Mouse (Mus musculus): Measurements from ENCODE around the gene Stx7. TPM values are rescaled to one million over a fixed set of nuclear protein-coding genes. Genes with fewer than 3 reads are reported as not detected.

The Stx7 gene
- polyA plus RNA-seq, 1 experiment from 2014 or later, result 98.6 TPM

DNA sequence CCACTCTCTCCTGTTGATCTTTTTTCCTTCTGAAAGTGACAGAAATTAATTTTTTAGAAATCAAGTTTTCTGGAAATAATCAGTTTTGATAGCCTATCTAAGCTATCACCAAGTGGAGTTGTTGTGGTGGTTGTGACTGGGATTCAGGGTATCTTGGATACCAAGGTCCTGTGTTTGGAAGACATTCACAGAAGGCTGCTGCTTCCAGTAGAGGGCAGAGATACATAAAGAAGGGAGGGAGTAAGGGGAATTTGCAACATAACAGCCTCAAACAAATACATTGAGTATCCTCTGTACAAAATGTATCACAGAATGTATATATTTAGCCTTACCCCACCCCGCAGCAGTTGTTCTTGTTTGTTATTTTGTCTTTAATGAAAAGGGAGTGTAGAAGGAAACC lies 42.9 kb downstream of the Stx7 start:
- Histone ChIP-seq H3K9me3 (ENCODE audit: control insufficient read depth, low read length) (no peaks in the 10 kb centered on the region), H3K36me3 (ENCODE audit: control insufficient read depth, insufficient read depth, low read length) (no peaks in the 10 kb centered on the region), H3K27ac (ENCODE audit: low read depth, low read length) (no peak overlapping the region), H3K4me1 (ENCODE audit: control insufficient read depth, insufficient read depth, low read length) (no peaks in the 10 kb centered on the region), H3K4me3 (ENCODE audit: low read depth, low read length) (no peak overlapping the region), H3K4me2 (no peak overlapping the region), H3K27me3 (ENCODE audit: control insufficient read depth, insufficient read depth, low read length) (no peaks in the 10 kb centered on the region), H3K9ac (ENCODE audit: low read length) (no peak overlapping the region)
- WGBS, result 56% methylated on average over 1 of the region's 1 CpGs
- ATAC-seq (ENCODE audit: low FRiP score) (no peak), DNase-seq (ENCODE audit: low spot score, missing footprints) (no peak)

DNA sequence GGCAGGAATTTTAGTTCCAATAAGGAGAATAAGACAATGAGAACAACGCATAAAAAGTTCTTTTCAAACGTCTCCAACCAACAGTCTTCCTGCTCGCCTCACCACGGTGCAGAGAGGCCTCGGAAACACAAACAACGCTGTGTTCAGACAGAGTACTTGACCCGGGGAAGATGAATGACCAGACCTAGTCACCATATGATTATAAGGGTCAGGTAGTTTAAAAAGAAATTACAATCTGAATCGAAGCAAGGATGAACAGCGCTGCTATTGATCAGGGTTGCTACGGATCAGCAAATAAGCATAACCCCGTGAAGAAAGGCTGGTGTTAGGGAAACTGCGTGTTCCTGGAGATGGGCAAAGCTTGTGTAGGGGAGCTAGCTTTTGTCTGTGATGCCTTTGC lies 50.2 kb downstream of the Stx7 start:
- Histone ChIP-seq H3K4me2 (no peak overlapping the region), H3K9me3 (ENCODE audit: control insufficient read depth, low read length) (no peaks in the 10 kb centered on the region), H3K27me3 (ENCODE audit: control insufficient read depth, insufficient read depth, low read length) (no peaks in the 10 kb centered on the region), H3K4me1 (ENCODE audit: control insufficient read depth, insufficient read depth, low read length) (peaks cover 2% of the 10 kb centered on the region; the same call in 1 of the 2 replicates), H3K4me3 (ENCODE audit: low read depth, low read length) (no peak overlapping the region), H3K9ac (ENCODE audit: low read length) (no peak overlapping the region), H3K36me3 (ENCODE audit: control insufficient read depth, insufficient read depth, low read length) (no peaks in the 10 kb centered on the region), H3K27ac (ENCODE audit: low read depth, low read length) (no peak overlapping the region)
- WGBS, result 46% methylated on average over 12 of the region's 12 CpGs
- ATAC-seq (ENCODE audit: low FRiP score) (peak; percentile 71), DNase-seq (ENCODE audit: low spot score, missing footprints) (no peak)

DNA sequence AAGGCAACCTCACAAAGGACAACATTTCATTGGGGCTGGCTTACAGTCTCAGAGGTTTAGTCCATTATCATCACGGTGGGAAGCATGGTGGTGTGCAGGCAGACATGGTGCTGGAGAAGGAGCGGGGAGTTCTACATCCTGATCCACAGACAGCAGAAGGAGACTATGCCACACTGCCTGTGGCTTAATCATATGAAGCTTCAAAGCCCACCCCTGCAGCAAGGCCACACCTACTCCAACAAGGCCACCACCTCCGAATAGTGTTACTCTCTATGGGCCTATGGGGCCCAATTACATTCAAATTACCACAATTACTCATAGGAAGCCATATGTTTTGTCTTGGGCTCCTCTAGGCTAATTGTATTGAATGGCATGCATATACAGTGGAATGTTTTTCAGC lies 51.0 kb downstream of the Stx7 start:
- H3K4me2 ChIP-seq, result no peak overlapping the region
- ATAC-seq (ENCODE audit: low FRiP score) (no peak), DNase-seq (ENCODE audit: low spot score, missing footprints) (no peak)
- no peaks in the 10 kb centered on the region for H3K9me3 ChIP-seq (ENCODE audit: control insufficient read depth, low read length)
- 78% methylated on average over 3 of the region's 3 CpGs for WGBS
- H3K36me3 ChIP-seq (ENCODE audit: control insufficient read depth, insufficient read depth, low read length), result no peaks in the 10 kb centered on the region
- H3K9ac ChIP-seq (ENCODE audit: low read length), result no peak overlapping the region
- H3K4me1 ChIP-seq (ENCODE audit: control insufficient read depth, insufficient read depth, low read length), result peaks cover 2% of the 10 kb centered on the region; the same call in 1 of the 2 replicates
- no peaks in the 10 kb centered on the region for H3K27me3 ChIP-seq (ENCODE audit: control insufficient read depth, insufficient read depth, low read length)
- H3K4me3 ChIP-seq (ENCODE audit: low read depth, low read length), result no peak overlapping the region
- H3K27ac ChIP-seq (ENCODE audit: low read depth, low read length), result no peak overlapping the region

DNA sequence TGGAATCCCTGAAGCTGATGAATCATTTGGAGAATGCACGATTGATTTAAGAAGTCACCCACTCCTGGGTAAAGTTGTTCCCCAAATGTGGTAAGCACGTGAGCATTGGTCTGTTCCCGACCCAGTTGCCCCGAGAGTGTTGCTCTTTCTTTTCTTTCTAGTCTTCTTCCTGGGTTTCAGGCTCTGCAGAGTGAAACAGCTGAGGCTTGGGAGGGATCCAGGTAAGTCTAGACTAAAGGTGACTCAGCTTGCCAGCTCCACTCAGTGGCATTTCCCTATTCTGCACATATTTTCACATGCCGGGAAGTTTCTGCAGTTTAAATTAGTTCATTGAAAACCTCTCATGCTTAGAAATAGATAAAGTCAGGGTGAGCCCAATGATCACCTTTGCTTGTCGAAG lies 61.0 kb downstream of the Stx7 start:
- DNase-seq (ENCODE audit: low spot score, missing footprints), result no peak
- H3K9me3 ChIP-seq (ENCODE audit: control insufficient read depth, low read length), result no peaks in the 10 kb centered on the region
- H3K27me3 ChIP-seq (ENCODE audit: control insufficient read depth, insufficient read depth, low read length), result no peaks in the 10 kb centered on the region
- no peak overlapping the region for H3K4me3 ChIP-seq (ENCODE audit: low read depth, low read length)
- no peak overlapping the region for H3K27ac ChIP-seq (ENCODE audit: low read depth, low read length)
- 86% methylated on average over 6 of the region's 6 CpGs for WGBS
- H3K36me3 ChIP-seq (ENCODE audit: control insufficient read depth, insufficient read depth, low read length), result no peaks in the 10 kb centered on the region
- H3K4me2 ChIP-seq, result no peak overlapping the region
- ATAC-seq (ENCODE audit: low FRiP score), result no peak
- no peak overlapping the region for H3K9ac ChIP-seq (ENCODE audit: low read length)
- H3K4me1 ChIP-seq (ENCODE audit: control insufficient read depth, insufficient read depth, low read length), result no peaks in the 10 kb centered on the region

DNA sequence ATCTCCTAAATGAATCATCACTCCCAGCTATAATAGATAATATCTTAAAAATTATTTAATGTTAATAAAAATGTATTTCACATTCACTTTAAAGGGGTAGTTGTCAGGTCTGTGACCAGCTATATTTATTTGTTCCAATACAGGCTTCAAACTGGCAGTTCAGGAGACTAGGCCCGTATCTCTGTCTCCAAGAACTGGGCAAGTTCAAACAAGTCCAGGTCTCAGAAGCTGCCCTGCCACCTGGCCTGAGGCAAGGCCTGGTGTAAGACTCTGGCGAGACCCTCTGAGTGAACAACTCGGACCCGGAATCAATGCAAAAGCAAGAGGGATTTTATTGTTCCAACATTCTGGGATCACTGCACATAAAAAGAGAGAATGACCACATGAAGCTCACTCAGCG lies 64.2 kb downstream of the Stx7 start:
- Histone ChIP-seq H3K4me3 (ENCODE audit: low read depth, low read length) (no peak overlapping the region), H3K4me2 (no peak overlapping the region), H3K27ac (ENCODE audit: low read depth, low read length) (no peak overlapping the region), H3K9ac (ENCODE audit: low read length) (no peak overlapping the region), H3K9me3 (ENCODE audit: control insufficient read depth, low read length) (no peaks in the 10 kb centered on the region), H3K4me1 (ENCODE audit: control insufficient read depth, insufficient read depth, low read length) (no peaks in the 10 kb centered on the region), H3K36me3 (ENCODE audit: control insufficient read depth, insufficient read depth, low read length) (no peaks in the 10 kb centered on the region), H3K27me3 (ENCODE audit: control insufficient read depth, insufficient read depth, low read length) (no peaks in the 10 kb centered on the region)
- ATAC-seq (ENCODE audit: low FRiP score) (no peak), DNase-seq (ENCODE audit: low spot score, missing footprints) (no peak)
- 61% methylated on average over 5 of the region's 5 CpGs for WGBS

DNA sequence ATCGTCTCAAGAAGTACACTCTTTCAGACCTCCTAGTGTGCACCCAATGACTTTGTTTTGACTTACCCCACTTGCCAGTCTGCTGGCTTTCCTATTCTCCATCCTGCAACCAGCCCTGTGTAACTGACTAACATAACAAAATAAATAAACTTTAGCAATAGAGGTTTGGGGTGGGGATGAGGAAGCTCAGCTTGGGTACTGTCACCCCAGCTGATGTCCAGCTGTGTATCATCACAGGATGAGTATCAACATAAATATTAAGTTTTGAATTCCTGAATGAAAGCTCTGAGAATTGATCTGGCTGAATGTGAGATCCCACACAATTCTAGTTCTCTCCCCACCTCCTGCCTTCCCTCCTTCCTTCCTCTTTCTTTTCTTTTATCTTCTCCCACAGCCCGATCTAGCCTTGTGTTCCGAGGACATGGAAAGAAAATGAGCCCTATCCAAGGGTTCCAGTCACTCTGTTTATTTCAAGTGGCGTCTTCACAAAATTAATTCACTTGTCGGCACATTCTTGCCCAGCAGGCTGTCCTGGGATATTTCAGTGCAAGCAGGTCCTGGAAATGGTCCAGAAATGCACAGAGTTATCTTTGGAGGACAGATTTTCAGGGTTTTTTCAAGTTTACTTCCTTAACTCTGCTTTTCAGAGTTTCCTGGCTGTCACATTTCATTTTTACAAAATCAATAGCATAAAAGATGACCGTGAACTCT lies 68.6 kb downstream of the Stx7 start:
- Histone ChIP-seq H3K4me2 (no peak overlapping the region), H3K4me1 (ENCODE audit: control insufficient read depth, insufficient read depth, low read length) (no peaks in the 10 kb centered on the region), H3K4me3 (ENCODE audit: low read depth, low read length) (no peak overlapping the region), H3K36me3 (ENCODE audit: control insufficient read depth, insufficient read depth, low read length) (no peaks in the 10 kb centered on the region), H3K27me3 (ENCODE audit: control insufficient read depth, insufficient read depth, low read length) (0 out of 2 replicates have a peak, but pooled peaks cover 1% of the 10 kb centered on the region), H3K9me3 (ENCODE audit: control insufficient read depth, low read length) (no peaks in the 10 kb centered on the region), H3K27ac (ENCODE audit: low read depth, low read length) (no peak overlapping the region), H3K9ac (ENCODE audit: low read length) (no peak overlapping the region)
- WGBS, result 70% methylated on average over 6 of the region's 6 CpGs
- DNase-seq (ENCODE audit: low spot score, missing footprints) (no peak), ATAC-seq (ENCODE audit: low FRiP score) (no peak)

DNA sequence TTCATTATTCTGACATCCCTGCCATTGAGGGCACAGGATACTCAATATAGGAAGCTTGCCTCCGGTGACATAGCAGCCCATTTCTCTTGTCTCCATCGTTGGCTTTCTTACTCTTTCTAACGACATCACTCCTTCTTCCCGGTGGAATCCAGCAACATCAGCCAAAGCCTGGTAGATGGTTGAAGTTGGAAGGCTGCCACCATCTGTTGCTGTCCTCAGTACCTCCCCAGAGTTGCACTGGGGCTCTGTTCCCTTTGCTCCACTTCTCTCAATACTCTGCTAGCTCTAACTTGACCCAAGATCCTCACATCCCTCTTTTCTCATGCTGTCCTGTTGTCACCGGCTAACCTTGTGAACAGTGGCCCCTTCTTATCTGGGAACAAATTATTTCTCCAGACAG lies 71.8 kb downstream of the Stx7 start:
- Histone ChIP-seq H3K4me1 (ENCODE audit: control insufficient read depth, insufficient read depth, low read length) (peaks cover 10% of the 10 kb centered on the region), H3K27ac (ENCODE audit: low read depth, low read length) (no peak overlapping the region), H3K36me3 (ENCODE audit: control insufficient read depth, insufficient read depth, low read length) (no peaks in the 10 kb centered on the region), H3K9ac (ENCODE audit: low read length) (no peak overlapping the region), H3K27me3 (ENCODE audit: control insufficient read depth, insufficient read depth, low read length) (peaks cover 23% of the 10 kb centered on the region), H3K4me3 (ENCODE audit: low read depth, low read length) (no peak overlapping the region), H3K9me3 (ENCODE audit: control insufficient read depth, low read length) (no peaks in the 10 kb centered on the region), H3K4me2 (no peak overlapping the region)
- DNase-seq (ENCODE audit: low spot score, missing footprints), result no peak
- no peak for ATAC-seq (ENCODE audit: low FRiP score)
- WGBS, result 91% methylated on average over 5 of the region's 5 CpGs

DNA sequence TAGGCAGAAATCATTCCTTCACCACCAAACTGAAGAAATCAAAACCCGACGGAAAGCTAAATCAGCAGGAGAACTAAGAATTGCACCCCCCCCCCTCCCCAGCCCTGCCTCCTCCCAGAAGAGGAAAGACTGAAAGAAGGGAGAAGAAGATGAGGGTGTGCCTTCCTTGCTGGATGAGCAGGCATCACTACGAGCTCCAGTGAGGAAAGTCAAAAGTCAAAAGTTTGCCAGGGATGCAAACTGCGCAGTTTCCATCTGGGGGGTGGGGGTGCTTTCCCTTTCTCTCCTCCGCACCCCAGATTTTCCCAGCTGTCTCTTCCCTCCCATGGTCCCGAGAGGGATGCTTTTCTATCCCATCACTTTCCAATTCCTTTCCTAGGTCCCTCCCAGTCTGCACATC lies 73.8 kb downstream of the Stx7 start:
- 0 out of 2 replicates have a peak, but pooled peaks have one; percentile 18 for ATAC-seq (ENCODE audit: low FRiP score)
- Histone ChIP-seq H3K4me2 (peak overlapping the region; percentile 83), H3K27ac (ENCODE audit: low read depth, low read length) (no peak overlapping the region), H3K36me3 (ENCODE audit: control insufficient read depth, insufficient read depth, low read length) (no peaks in the 10 kb centered on the region), H3K9me3 (ENCODE audit: control insufficient read depth, low read length) (no peaks in the 10 kb centered on the region), H3K4me3 (ENCODE audit: low read depth, low read length) (peak overlapping the region; percentile 44), H3K9ac (ENCODE audit: low read length) (peak overlapping the region; percentile 47), H3K4me1 (ENCODE audit: control insufficient read depth, insufficient read depth, low read length) (peaks cover 10% of the 10 kb centered on the region), H3K27me3 (ENCODE audit: control insufficient read depth, insufficient read depth, low read length) (peaks cover 23% of the 10 kb centered on the region)
- peak; percentile 92 for DNase-seq (ENCODE audit: low spot score, missing footprints)
- WGBS, result 7% methylated on average over 6 of the region's 6 CpGs

DNA sequence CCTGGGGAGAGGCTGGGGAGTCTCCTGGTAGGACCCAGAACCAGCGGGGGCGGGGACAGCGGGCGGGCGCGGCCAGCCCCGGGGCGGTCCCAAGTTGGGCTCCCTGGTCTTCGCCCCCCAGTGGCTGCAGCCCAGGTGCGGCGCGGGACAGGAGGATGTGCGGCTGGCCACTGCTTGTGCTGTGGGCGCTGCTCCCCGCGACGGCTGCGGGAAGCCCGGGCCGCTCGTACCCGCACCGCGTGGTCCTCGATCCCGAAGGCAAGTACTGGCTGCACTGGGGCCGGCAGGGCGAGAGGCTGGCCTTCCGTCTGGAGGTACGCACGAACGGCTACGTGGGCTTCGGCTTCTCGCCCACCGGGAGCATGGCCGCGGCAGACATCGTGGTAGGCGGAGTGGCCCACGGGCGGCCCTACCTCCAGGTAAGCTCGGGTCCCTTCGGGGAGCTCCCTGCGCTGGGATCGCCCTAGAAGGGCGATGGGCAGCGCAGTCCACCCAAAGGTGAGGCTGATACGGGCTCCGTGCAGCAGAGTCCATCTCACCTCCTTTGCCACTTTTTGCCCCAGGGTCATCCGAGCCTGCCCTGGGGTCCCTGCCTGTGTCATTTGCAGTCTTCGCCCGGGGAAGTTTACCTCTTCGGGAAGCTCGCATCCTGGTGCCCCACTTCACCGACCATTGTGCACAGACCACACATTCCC lies 74.5 kb downstream of the Stx7 start, which contains the start of gene Moxd1:
Gene Moxd1 (plus strand): TSS at position 69 of the 695 bp plus-strand sequence.
- peak within 1 kb of the TSS; percentile 83 for H3K4me2 ChIP-seq
- under 1% methylated on average over 52 of the region's 56 CpGs for WGBS
- H3K4me3 ChIP-seq (ENCODE audit: low read depth, low read length), result peak within 1 kb of the TSS; percentile 44
- no peaks in the 10 kb centered on the region for H3K9me3 ChIP-seq (ENCODE audit: control insufficient read depth, low read length)
- ATAC-seq (ENCODE audit: low FRiP score), result peak; percentile 78
- H3K9ac ChIP-seq (ENCODE audit: low read length), result peak within 1 kb of the TSS; percentile 47
- no peaks in the 10 kb centered on the region for H3K36me3 ChIP-seq (ENCODE audit: control insufficient read depth, insufficient read depth, low read length)
- H3K27ac ChIP-seq (ENCODE audit: low read depth, low read length), result no peak within 1 kb of the TSS
- DNase-seq (ENCODE audit: low spot score, missing footprints), result peak; percentile 92
- H3K27me3 ChIP-seq (ENCODE audit: control insufficient read depth, insufficient read depth, low read length), result peaks cover 23% of the 10 kb centered on the region
- H3K4me1 ChIP-seq (ENCODE audit: control insufficient read depth, insufficient read depth, low read length), result peaks cover 10% of the 10 kb centered on the region
